Mouse (Mus musculus) spleen, embryonic (tissue): ENCODE data around the gene Gm10490.

ENCODE experiments used
- CTCF ChIA-PET: fragments of 350-600 bp; sonication (Branson Sonifier 250); formaldehyde crosslinking; loops from one replicate; lab custom pipeline; 2022; lab: Charles Lee

Gm10490 gene

DNA sequence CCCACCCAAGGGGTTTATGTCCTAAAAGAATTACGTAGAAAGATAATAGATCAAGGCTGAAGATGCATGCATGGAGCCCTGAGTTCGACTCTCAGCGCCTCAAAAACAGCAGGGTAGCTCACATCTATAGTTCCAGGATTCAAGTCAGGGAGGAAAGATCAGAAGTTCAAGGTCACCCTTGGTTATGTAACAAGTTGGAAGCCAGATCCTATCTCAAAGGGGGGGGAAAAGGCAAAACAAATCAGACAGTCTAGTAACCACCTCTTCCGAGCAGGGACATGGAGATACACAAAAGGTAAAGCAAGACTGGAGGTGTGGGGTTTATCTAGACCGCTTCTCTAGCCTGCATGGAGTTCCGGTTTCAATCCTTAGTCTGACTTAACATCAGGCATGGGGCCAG lies 16.9 kb downstream of the Gm10490 start:
- CTCF ChIA-PET, result no interaction called here

GRCm38 (mm10) chrX:7927116-7927515 lies 17.8 kb downstream of the Gm10490 start:
- CTCF ChIA-PET, result no interaction called here

GRCm38 (mm10) chrX:7928270-7928790 lies 19.0 kb downstream of the Gm10490 start, which contains the start of gene Eras:
Eras (minus strand) TSS chrX:7928607.
- CTCF ChIA-PET, result interaction anchor here (0.5 kb wide), 1 partner anchor 36 kb away, joined by 3 read pairs; no protein-coding TSS in a partner anchor

GRCm38 (mm10) chrX:7936874-7937273 lies 27.5 kb downstream of the Gm10490 start:
- CTCF ChIA-PET, result no interaction called here

- CTCF ChIA-PET, result no interaction called here
Measured at GRCm38 (mm10) chrX:7937667-7938066, 28.3 kb downstream of the Gm10490 start.

DNA sequence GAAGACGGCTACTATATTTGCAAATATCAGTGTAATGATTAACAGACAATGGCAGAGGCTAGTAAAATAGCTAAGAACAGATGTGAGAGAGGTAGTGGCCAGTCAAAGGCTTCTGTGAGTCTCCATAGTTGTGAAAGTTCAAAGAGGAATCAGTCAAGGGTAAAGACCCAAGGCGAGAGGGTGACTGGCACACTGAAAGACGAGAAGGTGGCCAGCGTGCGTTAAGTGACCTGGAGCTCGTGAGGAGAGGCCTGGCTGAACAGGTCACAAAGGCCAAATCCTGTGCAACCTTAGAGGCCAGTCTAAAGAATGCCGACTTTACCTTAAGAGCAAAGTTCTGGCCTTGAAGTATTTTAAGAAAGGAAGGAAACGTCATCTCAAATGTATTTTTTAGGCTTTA lies 36.3 kb downstream of the Gm10490 start:
- CTCF ChIA-PET, result no interaction called here

DNA sequence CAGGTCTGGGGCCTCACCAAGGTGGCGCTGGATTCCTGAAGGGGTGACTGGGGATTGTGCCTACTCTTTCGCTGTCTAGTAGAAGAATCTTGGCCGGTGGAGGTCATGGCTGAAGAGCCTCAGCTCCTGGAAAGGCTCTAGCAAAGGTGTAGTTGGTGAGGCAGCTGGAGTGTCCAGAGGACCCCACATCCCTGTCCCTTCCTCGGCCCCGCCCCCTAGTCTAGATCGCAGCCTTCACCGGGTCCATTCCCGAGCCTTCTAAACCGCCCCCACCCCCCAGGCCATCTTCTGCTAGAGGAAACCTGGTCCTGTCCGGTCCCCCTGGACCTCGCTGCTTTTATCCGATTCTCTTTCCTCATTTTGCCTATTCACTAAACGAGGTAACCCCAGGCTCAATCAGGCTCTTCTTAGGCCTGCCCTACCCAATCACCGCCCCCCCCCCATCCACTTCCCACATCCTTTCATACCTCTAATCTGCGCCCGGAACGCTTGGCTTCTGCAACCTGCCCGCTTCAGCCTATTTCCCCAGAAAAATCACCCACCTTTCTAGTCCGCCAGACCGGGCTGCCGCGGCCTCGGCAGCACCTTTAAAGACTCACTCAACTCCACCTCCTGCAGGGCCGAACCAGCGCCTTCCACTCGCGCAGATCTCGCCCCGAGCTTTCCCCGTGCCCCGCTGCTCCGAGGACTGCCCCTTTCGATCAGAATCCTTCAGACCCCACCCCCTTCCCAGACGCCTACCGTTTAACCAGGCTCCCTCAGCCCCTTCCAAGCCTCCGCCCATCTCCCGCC lies 38.0 kb downstream of the Gm10490 start, which contains the start of gene Hdac6:
TSS of gene Hdac6 (minus strand) at position 782 of the 792 bp plus-strand sequence.
- CTCF ChIA-PET, result no interaction called here

DNA sequence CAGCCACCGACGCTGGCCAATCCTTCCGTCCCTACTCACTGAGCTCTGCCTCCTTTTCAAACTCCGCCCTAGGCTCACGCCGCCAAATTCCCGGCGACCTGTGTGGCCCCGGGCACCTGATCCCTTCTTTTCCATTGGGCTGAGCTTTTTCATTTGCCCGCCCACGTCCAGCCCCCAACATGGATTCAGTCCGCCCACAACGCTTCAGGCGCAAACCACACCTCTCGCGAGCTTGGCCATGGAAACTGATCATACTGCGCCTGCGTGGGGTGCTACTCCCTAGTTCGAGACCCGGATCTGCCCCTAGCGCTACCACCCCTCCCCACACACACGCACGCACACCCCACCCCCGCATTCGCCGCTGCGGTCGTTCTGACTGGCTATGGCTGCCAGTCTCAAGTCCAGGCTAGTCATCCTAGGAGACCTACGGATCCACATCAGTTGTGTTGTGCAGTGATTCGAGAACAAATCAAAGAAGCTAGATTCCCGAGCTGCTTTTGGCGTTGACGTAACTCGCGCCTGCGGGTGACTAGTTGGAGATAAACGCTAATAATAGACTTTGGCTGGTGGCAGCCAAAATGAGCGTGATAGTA lies 38.7 kb downstream of the Gm10490 start:
- CTCF ChIA-PET, result interaction anchor here (0.6 kb wide), 1 partner anchor 184 kb away, joined by 3 read pairs; no protein-coding TSS in a partner anchor

GRCm38 (mm10) chrX:7950091-7950490 lies 40.7 kb downstream of the Gm10490 start:
- CTCF ChIA-PET, result no interaction called here

DNA sequence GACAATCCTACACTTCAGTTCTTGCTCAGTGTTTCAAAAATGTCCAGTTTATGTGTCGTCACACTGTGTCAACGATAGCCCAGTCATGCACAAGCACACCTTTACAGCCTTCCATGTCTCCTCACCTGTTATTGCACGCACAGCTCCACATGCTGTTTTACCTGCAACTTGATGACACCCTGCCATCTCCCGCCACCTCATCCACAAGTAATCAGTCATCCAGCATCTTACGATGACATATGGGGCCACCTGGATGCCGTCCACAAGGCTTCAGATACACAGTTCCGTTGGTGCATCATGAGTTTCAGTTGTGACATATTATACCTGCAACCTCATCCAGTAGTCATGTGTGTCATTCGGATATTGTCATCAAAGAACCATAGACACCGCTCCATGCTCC lies 49.5 kb downstream of the Gm10490 start:
- CTCF ChIA-PET, result no interaction called here
